Mouse (Mus musculus) heart, embryonic 10.5 days (tissue): ENCODE data around the gene Zfp644. TPM values are rescaled to one million over a fixed set of nuclear protein-coding genes. Genes with fewer than 3 reads are reported as not detected.

ENCODE experiments used
- DNase-seq: peaks from one replicate; pipeline ENCODE4 v3.0.0-alpha.2; 2017; ENCODE audit warnings: low spot score
- H3K27ac ChIP-seq: fragments of 300-500 bp; sonication (generic); 2 replicates; pipeline ENCODE4 v1.5.1; 2016; ENCODE audit warnings: mild to moderate bottlenecking
- H3K27me3 ChIP-seq: fragments of 300-500 bp; sonication (generic); 2 replicates; pipeline ENCODE4 v1.6.1; 2016; ENCODE audit warnings: mild to moderate bottlenecking; ENCODE audit not compliant: poor library complexity, insufficient read depth, severe bottlenecking
- H3K36me3 ChIP-seq: fragments of 300-500 bp; sonication (generic); 2 replicates; pipeline ENCODE4 v1.6.1; 2016; ENCODE audit warnings: mild to moderate bottlenecking, moderate library complexity
- H3K4me1 ChIP-seq: fragments of 300-500 bp; sonication (generic); 2 replicates; pipeline ENCODE4 v1.6.1; 2016; ENCODE audit warnings: mild to moderate bottlenecking
- H3K4me3 ChIP-seq: fragments of 300-500 bp; sonication (generic); 2 replicates; pipeline ENCODE4 v1.5.1; 2016; ENCODE audit warnings: mild to moderate bottlenecking, moderate library complexity
- H3K9me3 ChIP-seq: fragments of 300-500 bp; sonication (generic); 2 replicates; pipeline ENCODE4 v1.6.1; 2016; ENCODE audit warnings: mild to moderate bottlenecking, moderate library complexity
- WGBS: fragments of 180-500 bp; shearing (Covaris S2); methylation state at CpG from one replicate; pipeline ENCODE4 v1.1.7; 2016; 5-methylcytosine and 5-hydroxymethylcytosine counted together
- polyA plus RNA-seq: library from polyadenylated mRNA; unstranded; fragments of >200 nt; fragmentation: Nextera tagmentation; extraction: Ambion mirVana; gene quantifications from 2 replicates; pipeline ENCODE4 v1.2.1, GENCODE M21; 2016

Zfp644 gene
- polyA plus RNA-seq, 1 experiment from 2014 or later = 58.6 TPM

GRCm38 (mm10) chr5:106649995-106650394 is 47.1 kb downstream of the Zfp644 start:
- Histone ChIP-seq H3K27ac (no peak overlapping the region), H3K4me1 (no peaks in the 10 kb centered on the region), H3K27me3 (no peaks in the 10 kb centered on the region), H3K4me3 (no peak overlapping the region), H3K9me3 (no peaks in the 10 kb centered on the region), H3K36me3 (peaks cover 17% of the 10 kb centered on the region)
- DNase-seq = no peak

GRCm38 (mm10) chr5:106649441-106649840 is 47.6 kb downstream of the Zfp644 start:
- H3K4me3 ChIP-seq = no peak overlapping the region
- H3K27ac ChIP-seq = no peak overlapping the region
- H3K36me3 ChIP-seq = peaks cover 12% of the 10 kb centered on the region; the same call in 1 of the 2 replicates
- no peaks in the 10 kb centered on the region for H3K9me3 ChIP-seq
- no peak for DNase-seq
- no peaks in the 10 kb centered on the region for H3K4me1 ChIP-seq
- no peaks in the 10 kb centered on the region for H3K27me3 ChIP-seq

GRCm38 (mm10) chr5:106643434-106643833 is 53.7 kb downstream of the Zfp644 start:
- no peak overlapping the region for H3K27ac ChIP-seq
- WGBS = 84% methylated on average over 4 of the region's 4 CpGs
- no peak overlapping the region for H3K4me3 ChIP-seq
- DNase-seq = no peak
- 0 out of 2 replicates have a peak, but pooled peaks cover 3% of the 10 kb centered on the region for H3K36me3 ChIP-seq
- H3K4me1 ChIP-seq = 0 out of 2 replicates have a peak, but pooled peaks cover 4% of the 10 kb centered on the region
- no peaks in the 10 kb centered on the region for H3K27me3 ChIP-seq
- no peaks in the 10 kb centered on the region for H3K9me3 ChIP-seq

- H3K36me3 ChIP-seq = peaks cover 19% of the 10 kb centered on the region
- WGBS = 87% methylated on average over 3 of the region's 3 CpGs
- no peak for DNase-seq
- no peaks in the 10 kb centered on the region for H3K9me3 ChIP-seq
- H3K27ac ChIP-seq = no peak overlapping the region
- H3K4me3 ChIP-seq = no peak overlapping the region
- H3K4me1 ChIP-seq = 0 out of 2 replicates have a peak, but pooled peaks cover 4% of the 10 kb centered on the region
- H3K27me3 ChIP-seq = no peaks in the 10 kb centered on the region
Observed at GRCm38 (mm10) chr5:106641876-106642275, 55.2 kb downstream of the Zfp644 start.

GRCm38 (mm10) chr5:106640235-106640809 is 56.8 kb downstream of the Zfp644 start:
- Histone ChIP-seq H3K9me3 (no peaks in the 10 kb centered on the region), H3K4me1 (0 out of 2 replicates have a peak, but pooled peaks cover 4% of the 10 kb centered on the region), H3K27me3 (no peaks in the 10 kb centered on the region), H3K36me3 (peaks cover 31% of the 10 kb centered on the region), H3K27ac (no peak overlapping the region), H3K4me3 (no peak overlapping the region)
- no peak for DNase-seq
- WGBS = 76% methylated on average over 5 of the region's 5 CpGs

- no peaks in the 10 kb centered on the region for H3K9me3 ChIP-seq
- 0 out of 2 replicates have a peak, but pooled peaks cover 4% of the 10 kb centered on the region for H3K4me1 ChIP-seq
- no peak overlapping the region for H3K27ac ChIP-seq
- no peak overlapping the region for H3K4me3 ChIP-seq
- no peaks in the 10 kb centered on the region for H3K27me3 ChIP-seq
- 94% methylated on average over 2 of the region's 2 CpGs for WGBS
- DNase-seq = no peak
- peaks cover 38% of the 10 kb centered on the region for H3K36me3 ChIP-seq
Observed at GRCm38 (mm10) chr5:106639627-106640026, 57.5 kb downstream of the Zfp644 start.

GRCm38 (mm10) chr5:106636423-106636946 is 60.6 kb downstream of the Zfp644 start:
- peaks cover 46% of the 10 kb centered on the region for H3K36me3 ChIP-seq
- DNase-seq = no peak
- H3K27ac ChIP-seq = no peak overlapping the region
- H3K4me1 ChIP-seq = no peaks in the 10 kb centered on the region
- no peaks in the 10 kb centered on the region for H3K27me3 ChIP-seq
- 92% methylated on average over 13 of the region's 13 CpGs for WGBS
- no peak overlapping the region for H3K4me3 ChIP-seq
- no peaks in the 10 kb centered on the region for H3K9me3 ChIP-seq

- H3K27ac ChIP-seq = no peak overlapping the region
- H3K9me3 ChIP-seq = no peaks in the 10 kb centered on the region
- peaks cover 3% of the 10 kb centered on the region; the same call in 1 of the 2 replicates for H3K4me1 ChIP-seq
- H3K4me3 ChIP-seq = no peak overlapping the region
- 0 out of 2 replicates have a peak, but pooled peaks cover 7% of the 10 kb centered on the region for H3K36me3 ChIP-seq
- 84% methylated on average over 8 of the region's 8 CpGs for WGBS
- no peak for DNase-seq
- H3K27me3 ChIP-seq = no peaks in the 10 kb centered on the region
Observed at GRCm38 (mm10) chr5:106628369-106629149, 68.5 kb downstream of the Zfp644 start.

GRCm38 (mm10) chr5:106623337-106623736 is 73.8 kb downstream of the Zfp644 start:
- Histone ChIP-seq H3K9me3 (no peaks in the 10 kb centered on the region), H3K27me3 (no peaks in the 10 kb centered on the region), H3K4me3 (no peak overlapping the region), H3K36me3 (peaks cover 39% of the 10 kb centered on the region), H3K4me1 (peaks cover 2% of the 10 kb centered on the region; the same call in 1 of the 2 replicates), H3K27ac (no peak overlapping the region)
- DNase-seq = no peak
- WGBS = 84% methylated on average over 4 of the region's 4 CpGs

- Histone ChIP-seq H3K4me1 (no peaks in the 10 kb centered on the region; the same call in 1 of the 2 replicates), H3K4me3 (no peak overlapping the region), H3K27ac (no peak overlapping the region), H3K36me3 (peaks cover 46% of the 10 kb centered on the region), H3K9me3 (no peaks in the 10 kb centered on the region), H3K27me3 (no peaks in the 10 kb centered on the region)
- WGBS = 93% methylated on average over 5 of the region's 5 CpGs
- no peak for DNase-seq
Observed at GRCm38 (mm10) chr5:106622193-106622592, 74.9 kb downstream of the Zfp644 start.

- 93% methylated on average over 6 of the region's 6 CpGs for WGBS
- Histone ChIP-seq H3K4me3 (no peak overlapping the region), H3K36me3 (peaks cover 51% of the 10 kb centered on the region), H3K9me3 (no peaks in the 10 kb centered on the region), H3K4me1 (no peaks in the 10 kb centered on the region; the same call in 1 of the 2 replicates), H3K27ac (no peak overlapping the region), H3K27me3 (no peaks in the 10 kb centered on the region)
- DNase-seq = no peak
Observed at GRCm38 (mm10) chr5:106620446-106620845, 76.6 kb downstream of the Zfp644 start.

- H3K36me3 ChIP-seq = peaks cover 48% of the 10 kb centered on the region
- H3K27ac ChIP-seq = no peak overlapping the region
Observed at GRCm38 (mm10) chr5:106615006-106615405, 82.1 kb downstream of the Zfp644 start.

GRCm38 (mm10) chr5:106614570-106614969 is 82.5 kb downstream of the Zfp644 start:
- Histone ChIP-seq H3K27ac (no peak overlapping the region), H3K4me3 (no peak overlapping the region), H3K27me3 (no peaks in the 10 kb centered on the region), H3K4me1 (no peaks in the 10 kb centered on the region), H3K36me3 (peaks cover 48% of the 10 kb centered on the region), H3K9me3 (no peaks in the 10 kb centered on the region)
- no peak for DNase-seq
- 79% methylated on average over 7 of the region's 7 CpGs for WGBS

More at GRCm38 (mm10) chr5:106615006-106615405, 82.1 kb downstream of the Zfp644 start:
- no peaks in the 10 kb centered on the region for H3K27me3 ChIP-seq
- H3K4me1 ChIP-seq = no peaks in the 10 kb centered on the region
- no peaks in the 10 kb centered on the region for H3K9me3 ChIP-seq
- 91% methylated on average over 2 of the region's 2 CpGs for WGBS
- H3K4me3 ChIP-seq = no peak overlapping the region
- DNase-seq = no peak
